Mouse (Mus musculus): ENCODE data around the gene Iqgap1. TPM values are rescaled to one million over a fixed set of nuclear protein-coding genes. Genes with fewer than 3 reads are reported as not detected.
A peak's percentile ranks its signal among the peaks of the same experiment; 100 is the strongest.

Gene Iqgap1
- polyA plus RNA-seq, 1 experiment from 2014 or later: 23.5 TPM

DNA sequence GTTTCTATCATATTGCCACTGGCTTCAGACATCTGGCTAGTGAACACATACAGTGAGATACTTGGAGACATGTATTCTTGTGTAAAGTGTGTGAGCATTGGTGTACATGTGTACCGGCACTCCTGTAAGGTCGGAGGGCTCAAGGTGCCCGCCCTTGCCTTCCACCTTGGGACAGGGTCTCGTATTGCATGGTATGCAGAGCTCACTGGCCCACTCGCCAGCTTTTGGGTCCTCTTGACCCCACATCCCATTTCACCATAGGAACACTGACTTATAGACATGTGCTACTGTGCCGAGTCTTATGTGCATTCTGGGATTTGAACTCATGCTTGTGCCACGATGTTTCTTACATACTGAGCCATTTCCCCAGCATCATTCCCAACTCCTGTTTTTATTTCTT lies 115.4 kb downstream of the Iqgap1 start:
- H3K27me3 ChIP-seq (ENCODE audit: control insufficient read depth, insufficient read depth, low read length): no peaks in the 10 kb centered on the region
- H3K9ac ChIP-seq (ENCODE audit: low read length): no peak overlapping the region
- no peak overlapping the region for H3K4me3 ChIP-seq (ENCODE audit: low read depth, low read length)
- H3K4me2 ChIP-seq: no peak overlapping the region
- H3K4me1 ChIP-seq (ENCODE audit: control insufficient read depth, insufficient read depth, low read length): no peaks in the 10 kb centered on the region
- peak; percentile 35 for DNase-seq (ENCODE audit: low spot score, missing footprints)
- no peak overlapping the region for H3K27ac ChIP-seq (ENCODE audit: low read depth, low read length)
- no peak for ATAC-seq (ENCODE audit: low FRiP score)
- H3K36me3 ChIP-seq (ENCODE audit: control insufficient read depth, insufficient read depth, low read length): no peaks in the 10 kb centered on the region
- WGBS: 93% methylated on average over 7 of the region's 7 CpGs
- H3K9me3 ChIP-seq (ENCODE audit: control insufficient read depth, low read length): no peaks in the 10 kb centered on the region

DNA sequence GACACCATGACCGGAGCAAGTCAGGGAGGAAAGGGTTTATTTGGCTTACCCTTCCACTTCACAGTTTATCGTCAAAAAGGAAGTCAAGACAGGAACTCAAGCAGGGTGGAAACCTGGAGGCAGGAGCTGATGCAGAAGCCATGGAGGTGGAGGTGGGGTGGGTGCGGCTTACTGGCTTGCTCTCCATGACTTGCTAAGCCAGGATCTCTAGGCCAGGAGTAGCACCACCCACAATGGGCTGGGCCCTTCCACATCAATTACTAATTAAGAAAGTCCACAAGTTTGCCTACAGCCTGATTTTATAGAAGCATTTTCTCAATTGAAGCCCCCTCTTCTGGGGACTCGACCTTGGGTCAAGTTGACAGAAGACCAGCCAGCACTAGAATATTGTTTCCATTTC lies 121.7 kb downstream of the Iqgap1 start:
- DNase-seq (ENCODE audit: low spot score, missing footprints) (no peak), ATAC-seq (ENCODE audit: low FRiP score) (no peak)
- H3K4me1 ChIP-seq (ENCODE audit: control insufficient read depth, insufficient read depth, low read length): no peaks in the 10 kb centered on the region
- H3K9ac ChIP-seq (ENCODE audit: low read length): no peak overlapping the region
- no peak overlapping the region for H3K4me3 ChIP-seq (ENCODE audit: low read depth, low read length)
- WGBS: 92% methylated on average over 4 of the region's 4 CpGs
- no peaks in the 10 kb centered on the region for H3K27me3 ChIP-seq (ENCODE audit: control insufficient read depth, insufficient read depth, low read length)
- H3K27ac ChIP-seq (ENCODE audit: low read depth, low read length): no peak overlapping the region
- no peaks in the 10 kb centered on the region for H3K36me3 ChIP-seq (ENCODE audit: control insufficient read depth, insufficient read depth, low read length)
- no peaks in the 10 kb centered on the region for H3K9me3 ChIP-seq (ENCODE audit: control insufficient read depth, low read length)
- H3K4me2 ChIP-seq: no peak overlapping the region

DNA sequence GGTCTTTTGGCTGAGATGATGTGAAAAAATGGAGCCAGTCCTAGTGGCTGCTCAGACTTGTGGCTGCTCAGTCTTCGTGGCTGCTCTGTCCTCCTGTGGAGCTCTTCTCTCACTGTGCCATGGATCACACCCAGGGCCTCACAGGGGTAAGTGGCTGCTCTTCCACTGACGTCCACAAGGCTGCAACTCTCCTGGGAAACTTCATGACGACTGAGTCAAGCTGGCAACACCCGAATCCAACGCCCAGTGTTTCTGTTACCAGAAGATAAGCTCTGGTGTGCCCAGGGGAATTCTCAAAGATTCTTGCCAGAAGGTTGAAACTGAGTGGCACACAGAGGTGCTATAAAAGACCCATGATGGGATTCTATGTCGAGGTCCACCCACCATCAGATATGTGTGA lies 123.3 kb downstream of the Iqgap1 start:
- ATAC-seq (ENCODE audit: low FRiP score) (no peak), DNase-seq (ENCODE audit: low spot score, missing footprints) (no peak)
- Histone ChIP-seq H3K27me3 (ENCODE audit: control insufficient read depth, insufficient read depth, low read length) (no peaks in the 10 kb centered on the region), H3K4me1 (ENCODE audit: control insufficient read depth, insufficient read depth, low read length) (no peaks in the 10 kb centered on the region), H3K9ac (ENCODE audit: low read length) (no peak overlapping the region), H3K4me3 (ENCODE audit: low read depth, low read length) (no peak overlapping the region), H3K27ac (ENCODE audit: low read depth, low read length) (no peak overlapping the region), H3K4me2 (no peak overlapping the region), H3K36me3 (ENCODE audit: control insufficient read depth, insufficient read depth, low read length) (no peaks in the 10 kb centered on the region), H3K9me3 (ENCODE audit: control insufficient read depth, low read length) (no peaks in the 10 kb centered on the region)
- WGBS: 66% methylated on average over 6 of the region's 6 CpGs

DNA sequence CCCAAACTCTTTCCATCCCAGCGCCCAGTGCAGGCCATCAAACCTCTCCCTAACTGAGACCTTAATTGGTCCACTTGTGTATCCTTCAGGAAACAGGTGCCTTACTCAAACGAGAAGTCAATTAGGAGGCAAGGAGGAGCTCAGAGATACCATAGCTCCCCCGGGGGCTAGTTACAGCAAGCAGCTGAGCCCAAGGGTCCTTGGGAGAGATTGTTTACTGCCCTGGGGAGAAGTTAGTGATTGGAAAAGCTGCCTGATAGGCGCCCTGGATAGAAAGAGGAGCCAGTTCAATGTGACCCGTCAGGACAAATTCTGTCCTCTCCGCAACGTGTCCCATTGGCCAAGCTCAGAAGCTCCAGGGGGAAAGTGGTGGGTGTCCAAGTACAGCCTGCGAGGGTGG lies 126.1 kb downstream of the Iqgap1 start:
- no peak for DNase-seq (ENCODE audit: low spot score, missing footprints)
- no peaks in the 10 kb centered on the region for H3K27me3 ChIP-seq (ENCODE audit: control insufficient read depth, insufficient read depth, low read length)
- WGBS: 73% methylated on average over 8 of the region's 8 CpGs
- no peaks in the 10 kb centered on the region for H3K36me3 ChIP-seq (ENCODE audit: control insufficient read depth, insufficient read depth, low read length)
- H3K9me3 ChIP-seq (ENCODE audit: control insufficient read depth, low read length): no peaks in the 10 kb centered on the region
- H3K4me1 ChIP-seq (ENCODE audit: control insufficient read depth, insufficient read depth, low read length): no peaks in the 10 kb centered on the region
- H3K27ac ChIP-seq (ENCODE audit: low read depth, low read length): no peak overlapping the region
- H3K4me3 ChIP-seq (ENCODE audit: low read depth, low read length): no peak overlapping the region
- H3K9ac ChIP-seq (ENCODE audit: low read length): no peak overlapping the region
- no peak for ATAC-seq (ENCODE audit: low FRiP score)
- H3K4me2 ChIP-seq: no peak overlapping the region

DNA sequence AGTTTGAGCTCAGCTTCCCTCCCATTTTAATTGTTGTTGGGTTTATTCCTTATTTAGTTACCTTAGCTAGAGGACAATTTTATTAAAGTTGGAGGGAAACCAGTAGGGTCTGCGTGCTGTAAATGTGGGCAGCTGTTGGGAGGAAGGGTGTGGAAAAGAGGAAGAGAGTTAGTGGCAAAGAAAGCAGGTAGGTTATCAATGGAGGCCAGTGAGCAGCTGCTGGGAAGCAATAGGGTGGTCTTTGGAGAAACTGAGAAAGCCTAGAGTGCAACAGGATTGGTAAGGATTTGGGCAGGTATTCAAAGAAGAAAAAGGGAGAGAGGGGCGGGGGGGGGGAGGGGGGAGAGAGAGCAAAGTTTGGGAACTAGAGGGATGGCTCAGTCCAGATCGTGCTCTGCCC lies 126.8 kb downstream of the Iqgap1 start:
- no peaks in the 10 kb centered on the region for H3K9me3 ChIP-seq (ENCODE audit: control insufficient read depth, low read length)
- no peak overlapping the region for H3K9ac ChIP-seq (ENCODE audit: low read length)
- no peaks in the 10 kb centered on the region for H3K27me3 ChIP-seq (ENCODE audit: control insufficient read depth, insufficient read depth, low read length)
- no peak overlapping the region for H3K4me2 ChIP-seq
- WGBS: 71% methylated on average over 3 of the region's 3 CpGs
- DNase-seq (ENCODE audit: low spot score, missing footprints): no peak
- no peak overlapping the region for H3K4me3 ChIP-seq (ENCODE audit: low read depth, low read length)
- no peaks in the 10 kb centered on the region for H3K4me1 ChIP-seq (ENCODE audit: control insufficient read depth, insufficient read depth, low read length)
- no peaks in the 10 kb centered on the region for H3K36me3 ChIP-seq (ENCODE audit: control insufficient read depth, insufficient read depth, low read length)
- no peak overlapping the region for H3K27ac ChIP-seq (ENCODE audit: low read depth, low read length)
- ATAC-seq (ENCODE audit: low FRiP score): no peak

DNA sequence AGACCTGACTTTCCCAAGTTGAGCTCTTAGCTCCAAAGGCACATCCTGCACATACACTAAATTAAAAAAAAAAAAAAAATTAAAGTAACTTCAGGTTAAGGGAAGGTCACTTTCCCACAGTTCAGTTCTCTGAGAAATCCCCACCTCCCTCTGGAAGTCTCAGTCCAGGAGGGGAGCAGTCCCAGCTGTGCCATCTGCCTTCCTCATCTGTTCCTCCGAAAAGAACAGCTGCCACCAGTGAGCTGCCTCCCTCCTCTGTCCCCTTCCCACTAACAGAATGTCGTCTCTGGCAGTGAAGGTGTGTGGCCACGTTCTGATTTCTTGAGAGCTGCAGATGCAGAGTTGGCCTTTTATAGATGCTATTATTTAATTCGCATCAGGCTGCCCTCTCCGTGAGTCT lies 127.9 kb downstream of the Iqgap1 start:
- Histone ChIP-seq H3K9me3 (ENCODE audit: control insufficient read depth, low read length) (no peaks in the 10 kb centered on the region), H3K9ac (ENCODE audit: low read length) (no peak overlapping the region), H3K27ac (ENCODE audit: low read depth, low read length) (no peak overlapping the region), H3K27me3 (ENCODE audit: control insufficient read depth, insufficient read depth, low read length) (no peaks in the 10 kb centered on the region), H3K4me1 (ENCODE audit: control insufficient read depth, insufficient read depth, low read length) (no peaks in the 10 kb centered on the region), H3K4me3 (ENCODE audit: low read depth, low read length) (no peak overlapping the region), H3K36me3 (ENCODE audit: control insufficient read depth, insufficient read depth, low read length) (no peaks in the 10 kb centered on the region), H3K4me2 (no peak overlapping the region)
- WGBS: 78% methylated on average over 5 of the region's 5 CpGs
- no peak for ATAC-seq (ENCODE audit: low FRiP score)
- DNase-seq (ENCODE audit: low spot score, missing footprints): no peak

DNA sequence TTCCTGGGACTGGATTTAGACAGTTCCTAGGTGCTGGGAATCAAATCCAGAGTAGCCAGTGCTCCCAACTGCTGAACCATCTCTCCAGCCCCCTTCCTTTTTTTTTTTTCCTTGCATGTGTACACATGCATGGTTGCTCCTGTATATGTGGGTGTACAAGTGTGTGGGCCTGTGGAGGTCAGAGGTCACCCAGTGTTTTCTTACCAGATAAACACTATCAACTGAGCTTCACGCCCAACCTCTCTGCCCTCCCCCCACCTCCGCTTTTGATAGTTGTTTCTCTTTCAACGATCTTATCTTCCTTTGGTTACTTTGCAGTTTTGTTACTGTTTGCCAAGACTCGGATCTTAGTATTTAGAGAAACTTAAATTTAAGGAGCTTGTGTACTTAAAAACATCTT lies 128.9 kb downstream of the Iqgap1 start:
- Histone ChIP-seq H3K4me1 (ENCODE audit: control insufficient read depth, insufficient read depth, low read length) (no peaks in the 10 kb centered on the region), H3K27me3 (ENCODE audit: control insufficient read depth, insufficient read depth, low read length) (no peaks in the 10 kb centered on the region), H3K9me3 (ENCODE audit: control insufficient read depth, low read length) (no peaks in the 10 kb centered on the region), H3K4me3 (ENCODE audit: low read depth, low read length) (no peak overlapping the region), H3K36me3 (ENCODE audit: control insufficient read depth, insufficient read depth, low read length) (no peaks in the 10 kb centered on the region), H3K4me2 (no peak overlapping the region), H3K27ac (ENCODE audit: low read depth, low read length) (no peak overlapping the region), H3K9ac (ENCODE audit: low read length) (no peak overlapping the region)
- DNase-seq (ENCODE audit: low spot score, missing footprints) (no peak), ATAC-seq (ENCODE audit: low FRiP score) (no peak)
- WGBS: 66% methylated on average over 4 of the region's 4 CpGs

DNA sequence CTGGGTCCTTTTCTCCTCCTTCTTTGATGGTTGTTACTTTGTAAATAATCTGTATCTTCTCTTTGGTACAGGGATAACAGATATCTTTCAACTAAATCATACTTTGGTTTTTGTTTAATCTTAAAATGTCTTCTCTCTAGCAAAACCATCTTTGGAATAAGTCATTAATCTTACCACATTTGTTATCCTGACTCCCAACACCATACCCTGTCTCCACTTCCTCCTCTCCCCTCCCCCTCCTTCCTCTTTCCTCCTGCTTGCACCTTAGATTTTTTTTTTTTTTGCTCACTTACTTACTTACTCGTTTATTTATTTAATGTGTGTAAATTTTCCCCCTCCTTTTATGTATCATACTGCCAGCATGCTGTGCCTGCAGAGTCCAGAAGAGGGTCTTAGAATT lies 129.4 kb downstream of the Iqgap1 start:
- H3K4me1 ChIP-seq (ENCODE audit: control insufficient read depth, insufficient read depth, low read length): no peaks in the 10 kb centered on the region
- no peak overlapping the region for H3K27ac ChIP-seq (ENCODE audit: low read depth, low read length)
- no peak overlapping the region for H3K9ac ChIP-seq (ENCODE audit: low read length)
- ATAC-seq (ENCODE audit: low FRiP score) (no peak), DNase-seq (ENCODE audit: low spot score, missing footprints) (no peak)
- no peak overlapping the region for H3K4me3 ChIP-seq (ENCODE audit: low read depth, low read length)
- H3K27me3 ChIP-seq (ENCODE audit: control insufficient read depth, insufficient read depth, low read length): no peaks in the 10 kb centered on the region
- no peaks in the 10 kb centered on the region for H3K36me3 ChIP-seq (ENCODE audit: control insufficient read depth, insufficient read depth, low read length)
- WGBS: 76% methylated on average over 1 of the region's 1 CpGs
- no peaks in the 10 kb centered on the region for H3K9me3 ChIP-seq (ENCODE audit: control insufficient read depth, low read length)
- no peak overlapping the region for H3K4me2 ChIP-seq

DNA sequence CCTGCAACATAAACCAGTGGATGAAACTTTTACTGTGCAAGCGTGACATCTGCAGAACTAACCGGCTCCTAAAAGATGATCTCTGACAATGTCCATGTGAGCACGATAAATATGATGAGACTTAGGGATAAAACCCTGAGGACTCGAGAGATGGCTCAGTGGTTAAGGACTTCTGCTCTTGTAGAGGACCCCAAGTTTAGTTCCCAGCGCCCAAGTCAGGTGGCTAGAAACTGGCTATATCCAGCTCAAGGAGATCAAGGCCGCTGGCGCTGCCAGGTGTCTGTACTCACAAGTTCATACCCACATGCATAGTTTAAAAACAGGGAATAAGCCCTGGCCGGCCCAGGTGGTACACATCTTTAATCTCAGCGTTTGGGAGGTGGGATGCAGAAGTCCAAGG lies 133.3 kb downstream of the Iqgap1 start:
- no peaks in the 10 kb centered on the region for H3K27me3 ChIP-seq (ENCODE audit: control insufficient read depth, insufficient read depth, low read length)
- H3K9ac ChIP-seq (ENCODE audit: low read length): no peak overlapping the region
- H3K4me1 ChIP-seq (ENCODE audit: control insufficient read depth, insufficient read depth, low read length): peaks cover 6% of the 10 kb centered on the region; the same call in 1 of the 2 replicates
- H3K4me3 ChIP-seq (ENCODE audit: low read depth, low read length): no peak overlapping the region
- DNase-seq (ENCODE audit: low spot score, missing footprints): no peak
- H3K9me3 ChIP-seq (ENCODE audit: control insufficient read depth, low read length): no peaks in the 10 kb centered on the region
- WGBS: 92% methylated on average over 9 of the region's 9 CpGs
- H3K27ac ChIP-seq (ENCODE audit: low read depth, low read length): no peak overlapping the region
- H3K36me3 ChIP-seq (ENCODE audit: control insufficient read depth, insufficient read depth, low read length): no peaks in the 10 kb centered on the region
- H3K4me2 ChIP-seq: no peak overlapping the region
- ATAC-seq (ENCODE audit: low FRiP score): no peak

DNA sequence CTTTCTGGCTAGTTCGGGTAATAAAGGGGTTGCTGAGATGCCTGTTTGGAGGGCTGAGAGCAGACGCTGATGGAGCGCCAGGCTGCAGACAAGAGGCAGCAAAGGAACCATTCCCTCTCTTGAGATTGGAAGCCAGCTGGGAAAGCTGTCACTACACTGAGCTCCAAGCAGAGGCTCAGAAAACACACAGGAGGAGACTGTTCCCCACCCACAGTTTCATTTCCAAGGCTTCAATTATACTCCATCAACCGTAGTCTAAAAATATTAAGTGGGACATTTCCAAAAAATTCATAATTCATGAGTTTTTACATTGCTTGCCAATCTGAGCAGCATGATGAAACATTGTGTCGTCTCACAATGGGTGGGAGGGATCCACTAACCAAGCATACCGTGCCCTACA lies 134.6 kb downstream of the Iqgap1 start:
- 70% methylated on average over 6 of the region's 6 CpGs for WGBS
- Histone ChIP-seq H3K4me2 (no peak overlapping the region), H3K27me3 (ENCODE audit: control insufficient read depth, insufficient read depth, low read length) (no peaks in the 10 kb centered on the region), H3K36me3 (ENCODE audit: control insufficient read depth, insufficient read depth, low read length) (no peaks in the 10 kb centered on the region), H3K4me3 (ENCODE audit: low read depth, low read length) (no peak overlapping the region), H3K9ac (ENCODE audit: low read length) (no peak overlapping the region), H3K27ac (ENCODE audit: low read depth, low read length) (no peak overlapping the region), H3K4me1 (ENCODE audit: control insufficient read depth, insufficient read depth, low read length) (peaks cover 6% of the 10 kb centered on the region; the same call in 1 of the 2 replicates), H3K9me3 (ENCODE audit: control insufficient read depth, low read length) (no peaks in the 10 kb centered on the region)
- DNase-seq (ENCODE audit: low spot score, missing footprints) (no peak), ATAC-seq (ENCODE audit: low FRiP score) (no peak)
